Mouse (Mus musculus) liver, embryonic 11.5 days (tissue): ENCODE measurements around the gene Mrpl9. TPM values are rescaled to one million over a fixed set of nuclear protein-coding genes. Genes with fewer than 3 reads are reported as not detected.

ENCODE experiments used
- ATAC-seq: fragments of 200-750 bp; cut with Nextera tagmentation; replicated peaks from 2 replicates; pipeline ENCODE4 v1.8.0; 2017; ENCODE audit warnings: moderate number of reproducible peaks, mild to moderate bottlenecking, moderate TSS enrichment, moderate library complexity; ENCODE audit not compliant: low FRiP score
- DNase-seq: peaks from one replicate; pipeline ENCODE4 v3.0.0-alpha.2; 2017; ENCODE audit warnings: low spot score
- H3K27ac ChIP-seq: fragments of 300-500 bp; sonication (generic); 2 replicates; pipeline ENCODE4 v1.5.1; 2014; ENCODE audit warnings: mild to moderate bottlenecking, low read depth, low read length, control low read depth
- H3K27me3 ChIP-seq: fragments of 300-500 bp; sonication (generic); replicated peaks from 2 replicates; pipeline ENCODE4 v1.6.1; 2014; ENCODE audit warnings: low read length, mixed read lengths; ENCODE audit not compliant: control insufficient read depth, insufficient read depth
- H3K36me3 ChIP-seq: fragments of 300-500 bp; sonication (generic); 2 replicates; pipeline ENCODE4 v1.6.1; 2014; ENCODE audit warnings: mild to moderate bottlenecking, low read length, moderate library complexity, mixed read lengths; ENCODE audit not compliant: control insufficient read depth, insufficient read depth
- H3K4me1 ChIP-seq: fragments of 300-500 bp; sonication (generic); replicated peaks from 2 replicates; pipeline ENCODE4 v1.6.1; 2014; ENCODE audit warnings: low read length, mixed read lengths; ENCODE audit not compliant: control insufficient read depth, insufficient read depth
- H3K4me2 ChIP-seq: fragments of 300-500 bp; sonication (generic); 2 replicates; pipeline ENCODE4 v1.6.1; 2014; ENCODE audit warnings: mild to moderate bottlenecking, control low read depth, moderate library complexity
- H3K4me3 ChIP-seq: fragments of 300-500 bp; sonication (generic); 2 replicates; pipeline ENCODE4 v1.5.1; 2014; ENCODE audit warnings: low read depth, low read length, control low read depth
- H3K9ac ChIP-seq: fragments of 300-500 bp; sonication (generic); 2 replicates; pipeline ENCODE4 v1.6.1; 2014; ENCODE audit warnings: low read depth, low read length, control low read depth
- H3K9me3 ChIP-seq: fragments of 300-500 bp; sonication (generic); 2 replicates; pipeline ENCODE4 v1.6.1; 2016; ENCODE audit warnings: low read length, inconsistent platforms, mixed read lengths; ENCODE audit not compliant: control insufficient read depth
- WGBS: fragments of 180-500 bp; shearing (Covaris S2); extraction: QIAGEN DNeasy Blood & Tissue Kit; methylation state at CpG from one replicate; pipeline ENCODE4 v1.1.7; 2014; 5-methylcytosine and 5-hydroxymethylcytosine counted together
- polyA plus RNA-seq: library from polyadenylated mRNA; unstranded; fragments of >200 nt; fragmentation: Nextera tagmentation; extraction: Ambion mirVana; gene quantifications from 2 replicates; pipeline ENCODE4 v1.2.1, GENCODE M21; 2014

Gene Mrpl9
- polyA plus RNA-seq, result 84.9 and 87.3 TPM in 2 replicates

- peak within 1 kb of the TSS; percentile 71 for H3K27ac ChIP-seq
- H3K27me3 ChIP-seq, result no peaks in the 10 kb centered on the region
- H3K9ac ChIP-seq, result peak within 1 kb of the TSS; percentile 96
- peaks cover 3% of the 10 kb centered on the region for H3K4me1 ChIP-seq
- under 1% methylated on average over 39 of the region's 39 CpGs for WGBS
- ATAC-seq (peak; percentile 97), DNase-seq (peak; percentile 97)
- peaks cover 21% of the 10 kb centered on the region for H3K36me3 ChIP-seq
- peak within 1 kb of the TSS; percentile 96 for H3K4me3 ChIP-seq
- peak within 1 kb of the TSS; percentile 85 for H3K4me2 ChIP-seq
- no peaks in the 10 kb centered on the region for H3K9me3 ChIP-seq
Observed at GRCm38 (mm10) chr3:94442951-94443596, at the start of gene Mrpl9. Gene Mrpl9, plus strand, starts transcription at chr3:94443318.

GRCm38 (mm10) chr3:94396336-94396735, 46.8 kb upstream of the Mrpl9 start:
- H3K27ac ChIP-seq, result no peak overlapping the region
- WGBS, result 54% methylated on average over 1 of the region's 1 CpGs
- H3K4me3 ChIP-seq, result no peak overlapping the region
- DNase-seq (no peak), ATAC-seq (no peak)
- H3K36me3 ChIP-seq, result no peaks in the 10 kb centered on the region
- no peaks in the 10 kb centered on the region for H3K4me1 ChIP-seq
- H3K27me3 ChIP-seq, result peaks cover 43% of the 10 kb centered on the region
- no peak overlapping the region for H3K9ac ChIP-seq
- no peaks in the 10 kb centered on the region for H3K9me3 ChIP-seq
- no peak overlapping the region for H3K4me2 ChIP-seq

- Histone ChIP-seq H3K36me3 (no peaks in the 10 kb centered on the region), H3K4me1 (no peaks in the 10 kb centered on the region), H3K4me2 (no peak overlapping the region), H3K4me3 (no peak overlapping the region), H3K27me3 (peaks cover 43% of the 10 kb centered on the region), H3K9me3 (no peaks in the 10 kb centered on the region), H3K9ac (no peak overlapping the region), H3K27ac (no peak overlapping the region)
- DNase-seq, result no peak
- WGBS, result 73% methylated on average over 4 of the region's 4 CpGs
- no peak for ATAC-seq
Observed at GRCm38 (mm10) chr3:94396851-94397250, 46.3 kb upstream of the Mrpl9 start.

- H3K27me3 ChIP-seq, result peaks cover 46% of the 10 kb centered on the region
- no peak within 1 kb of the TSS for H3K27ac ChIP-seq
- H3K36me3 ChIP-seq, result no peaks in the 10 kb centered on the region
- no peak within 1 kb of the TSS for H3K9ac ChIP-seq
- H3K4me2 ChIP-seq, result peak within 1 kb of the TSS; percentile 42
- no peaks in the 10 kb centered on the region for H3K9me3 ChIP-seq
- 65% methylated on average over 6 of the region's 6 CpGs for WGBS
- ATAC-seq (no peak), DNase-seq (no peak)
- no peak within 1 kb of the TSS for H3K4me3 ChIP-seq
- H3K4me1 ChIP-seq, result no peaks in the 10 kb centered on the region
Observed at GRCm38 (mm10) chr3:94398217-94398616, 44.9 kb upstream of the Mrpl9 start, which contains the start of gene Lingo4. Gene Lingo4, plus strand, starts transcription at chr3:94398517.

- no peaks in the 10 kb centered on the region for H3K4me1 ChIP-seq
- peaks cover 49% of the 10 kb centered on the region for H3K27me3 ChIP-seq
- no peak overlapping the region for H3K4me3 ChIP-seq
- H3K4me2 ChIP-seq, result peak overlapping the region; percentile 42
- no peaks in the 10 kb centered on the region for H3K9me3 ChIP-seq
- peak; percentile 30 for DNase-seq
- ATAC-seq, result no peak
- H3K36me3 ChIP-seq, result no peaks in the 10 kb centered on the region
- H3K27ac ChIP-seq, result no peak overlapping the region
- WGBS, result 4% methylated on average over 20 of the region's 20 CpGs
- H3K9ac ChIP-seq, result no peak overlapping the region
Observed at GRCm38 (mm10) chr3:94398943-94399481, 44.1 kb upstream of the Mrpl9 start.

- ATAC-seq (no peak), DNase-seq (peak; percentile 20)
- H3K4me2 ChIP-seq, result no peak overlapping the region
- no peak overlapping the region for H3K27ac ChIP-seq
- H3K9me3 ChIP-seq, result no peaks in the 10 kb centered on the region
- no peaks in the 10 kb centered on the region for H3K4me1 ChIP-seq
- H3K9ac ChIP-seq, result no peak overlapping the region
- H3K27me3 ChIP-seq, result peaks cover 55% of the 10 kb centered on the region
- no peaks in the 10 kb centered on the region for H3K36me3 ChIP-seq
- 40% methylated on average over 5 of the region's 5 CpGs for WGBS
- H3K4me3 ChIP-seq, result no peak overlapping the region
Observed at GRCm38 (mm10) chr3:94399663-94400310, 43.3 kb upstream of the Mrpl9 start.

GRCm38 (mm10) chr3:94402451-94402850, 40.7 kb upstream of the Mrpl9 start:
- peaks cover 57% of the 10 kb centered on the region for H3K27me3 ChIP-seq
- DNase-seq, result no peak
- H3K4me3 ChIP-seq, result no peak overlapping the region
- H3K4me1 ChIP-seq, result no peaks in the 10 kb centered on the region
- H3K36me3 ChIP-seq, result no peaks in the 10 kb centered on the region
- H3K9me3 ChIP-seq, result no peaks in the 10 kb centered on the region
- no peak overlapping the region for H3K9ac ChIP-seq
- 44% methylated on average over 8 of the region's 8 CpGs for WGBS
- no peak overlapping the region for H3K27ac ChIP-seq
- no peak overlapping the region for H3K4me2 ChIP-seq
- no peak for ATAC-seq

GRCm38 (mm10) chr3:94404366-94405054, 38.6 kb upstream of the Mrpl9 start:
- Histone ChIP-seq H3K9me3 (no peaks in the 10 kb centered on the region), H3K9ac (no peak overlapping the region), H3K4me1 (no peaks in the 10 kb centered on the region), H3K27me3 (peaks cover 36% of the 10 kb centered on the region), H3K4me2 (no peak overlapping the region), H3K36me3 (no peaks in the 10 kb centered on the region), H3K27ac (no peak overlapping the region), H3K4me3 (no peak overlapping the region)
- ATAC-seq (no peak), DNase-seq (peak; percentile 26)
- 27% methylated on average over 7 of the region's 7 CpGs for WGBS
